Mouse (Mus musculus): ENCODE measurements at regions not wholly inside any gene's neighbourhood (a gene's known extent, or its start where the extent isn't known, plus 50 kb on each side); places are given as distances from the start of the nearest gene placed in this dataset.

DNA sequence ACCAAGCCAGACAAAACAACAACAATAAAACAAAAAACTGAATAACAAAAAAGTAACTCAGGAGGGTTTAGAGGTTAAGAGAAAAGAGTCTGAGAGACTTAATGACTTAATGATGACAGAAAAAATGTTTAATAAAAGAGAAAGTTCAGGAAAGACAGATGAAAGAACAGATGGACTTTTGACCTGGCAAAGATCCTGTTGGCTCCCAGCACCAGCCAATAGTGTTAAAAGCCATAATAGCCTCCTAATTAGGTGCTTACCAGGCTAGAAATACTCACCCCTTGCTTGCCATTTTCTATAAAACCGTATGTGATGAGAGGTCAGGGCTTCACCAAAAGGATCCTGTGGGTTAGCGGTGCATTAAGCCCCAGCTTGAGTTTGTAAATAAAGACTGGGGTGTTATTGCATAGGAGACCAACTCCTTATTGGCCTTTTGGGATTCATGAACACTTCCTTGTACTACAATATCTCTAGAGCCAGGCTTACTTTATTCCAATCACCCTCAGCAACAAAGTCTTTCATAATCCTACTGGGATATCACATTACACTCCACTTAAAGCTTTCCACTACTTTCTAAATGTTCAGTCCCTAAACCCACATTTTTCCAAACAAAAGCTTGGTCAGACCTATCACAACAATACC lies 282.1 kb upstream of the Rasa1 start:
- no peaks in the 10 kb centered on the region for H3K36me3 ChIP-seq (ENCODE audit: control insufficient read depth, insufficient read depth)
- TF ChIP-seq MYOD1 (IDR thresholded peaks at IDR 0.05; ENCODE audit: control insufficient read depth, insufficient read length, low read depth): no peak
- no peak for TF ChIP-seq MAX (IDR thresholded peaks at IDR 0.05)
- no peak for TF ChIP-seq CTCF (IDR thresholded peaks at IDR 0.05; ENCODE audit: control insufficient read depth, insufficient read depth, insufficient read length)
- no peaks in the 10 kb centered on the region for H3K79me3 ChIP-seq (ENCODE audit: low read depth)
- no peaks in the 10 kb centered on the region for H3K27me3 ChIP-seq (ENCODE audit: control insufficient read depth, insufficient read depth, insufficient read length)
- no peak overlapping the region for H3ac ChIP-seq (ENCODE audit: control insufficient read depth, insufficient read length, low read depth)
- no peak overlapping the region for H3K4me3 ChIP-seq (ENCODE audit: insufficient read depth, poor library complexity, severe bottlenecking)
- no peaks in the 10 kb centered on the region for H3K79me2 ChIP-seq (ENCODE audit: control insufficient read depth, insufficient read depth)

DNA sequence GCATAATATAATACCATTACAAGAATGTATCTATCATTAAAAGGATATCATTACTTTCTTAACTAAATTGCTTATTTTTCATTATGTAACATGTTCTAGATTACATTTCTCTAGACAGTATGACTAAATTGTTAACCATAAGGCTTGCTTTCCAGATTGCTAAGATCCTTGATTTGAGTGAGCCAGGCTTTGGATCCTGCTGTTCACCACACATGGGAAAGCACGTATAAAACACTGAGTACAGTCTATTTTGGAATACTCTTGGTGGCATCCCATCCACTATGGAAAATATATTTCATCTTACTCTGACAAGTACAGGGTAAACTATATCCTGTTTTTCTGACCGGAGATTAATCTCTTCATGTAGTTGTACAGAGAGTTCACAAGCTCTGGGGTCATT lies 268.9 kb upstream of the Rasa1 start:
- Histone ChIP-seq H3K27me3 (ENCODE audit: control insufficient read depth, insufficient read depth, insufficient read length) (no peaks in the 10 kb centered on the region), H3K79me3 (ENCODE audit: low read depth) (no peaks in the 10 kb centered on the region), H3K79me2 (ENCODE audit: control insufficient read depth, insufficient read depth) (no peaks in the 10 kb centered on the region), H3ac (ENCODE audit: control insufficient read depth, insufficient read length, low read depth) (no peak overlapping the region), H3K36me3 (ENCODE audit: control insufficient read depth, insufficient read depth) (no peaks in the 10 kb centered on the region), H3K4me3 (ENCODE audit: insufficient read depth, poor library complexity, severe bottlenecking) (no peak overlapping the region)
- TF ChIP-seq CTCF (IDR thresholded peaks at IDR 0.05; ENCODE audit: control insufficient read depth, insufficient read depth, insufficient read length): no peak
- no peak for TF ChIP-seq USF1 (IDR thresholded peaks at IDR 0.05; ENCODE audit: low read depth)
- no peak for TF ChIP-seq MYOG (IDR thresholded peaks at IDR 0.05; ENCODE audit: control insufficient read depth, extremely low read depth, insufficient read length)
- no peak for TF ChIP-seq MYOD1 (IDR thresholded peaks at IDR 0.05; ENCODE audit: control insufficient read depth, insufficient read length, low read depth)
- no peak for TF ChIP-seq CEBPB (IDR thresholded peaks at IDR 0.05; ENCODE audit: low read depth)
- no peak for TF ChIP-seq FOSL1 (IDR thresholded peaks at IDR 0.05; ENCODE audit: insufficient read depth, low read length, poor library complexity, severe bottlenecking)
- TF ChIP-seq MAX (IDR thresholded peaks at IDR 0.05): no peak

DNA sequence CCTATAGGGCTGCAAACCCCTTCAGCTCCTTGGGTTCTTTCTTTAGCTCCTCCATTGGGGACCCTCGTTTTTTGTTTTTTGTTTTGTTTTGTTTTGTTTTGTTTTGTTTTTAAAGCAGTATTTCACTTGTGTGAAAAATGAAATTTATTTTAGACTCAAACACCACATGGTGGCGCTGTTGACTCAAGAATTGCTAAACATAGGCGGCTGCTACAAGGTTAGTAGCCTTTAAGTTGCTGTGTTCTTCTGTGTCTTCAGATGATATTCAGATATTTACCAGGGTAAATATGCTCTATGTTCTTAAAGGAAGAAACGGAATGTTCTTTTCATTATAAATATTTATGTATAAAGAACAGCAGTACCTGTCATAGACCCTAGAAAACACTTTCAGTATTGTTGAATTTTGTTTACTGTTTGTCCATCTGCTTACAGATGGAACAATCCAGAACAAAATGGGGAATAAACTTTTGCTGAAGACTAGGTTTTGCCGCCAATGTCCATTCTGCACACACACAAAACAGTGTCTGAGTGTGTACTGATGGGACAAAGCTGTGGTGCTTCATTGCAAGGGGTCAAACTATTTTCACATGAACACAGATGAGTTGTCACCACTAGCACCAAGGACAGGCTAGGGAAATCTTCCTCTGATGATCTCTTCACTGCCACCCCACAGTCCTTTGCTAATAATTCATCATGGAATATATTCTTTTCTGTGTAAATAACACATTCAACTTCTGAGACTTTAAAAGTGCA lies 267.3 kb upstream of the Rasa1 start:
- H3K27me3 ChIP-seq (ENCODE audit: control insufficient read depth, insufficient read depth, insufficient read length): no peaks in the 10 kb centered on the region
- H3K36me3 ChIP-seq (ENCODE audit: control insufficient read depth, insufficient read depth): no peaks in the 10 kb centered on the region
- H3K79me3 ChIP-seq (ENCODE audit: low read depth): no peaks in the 10 kb centered on the region
- no peak overlapping the region for H3K4me3 ChIP-seq (ENCODE audit: insufficient read depth, poor library complexity, severe bottlenecking)
- no peak for TF ChIP-seq MAX (IDR thresholded peaks at IDR 0.05)
- no peak for TF ChIP-seq CEBPB (IDR thresholded peaks at IDR 0.05; ENCODE audit: low read depth)
- TF ChIP-seq FOSL1 (IDR thresholded peaks at IDR 0.05; ENCODE audit: insufficient read depth, low read length, poor library complexity, severe bottlenecking): no peak
- no peak for TF ChIP-seq MYOG (IDR thresholded peaks at IDR 0.05; ENCODE audit: control insufficient read depth, extremely low read depth, insufficient read length)
- no peak for TF ChIP-seq MYOD1 (IDR thresholded peaks at IDR 0.05; ENCODE audit: control insufficient read depth, insufficient read length, low read depth)
- TF ChIP-seq CTCF (IDR thresholded peaks at IDR 0.05; ENCODE audit: control insufficient read depth, insufficient read depth, insufficient read length): no peak
- TF ChIP-seq USF1 (IDR thresholded peaks at IDR 0.05; ENCODE audit: low read depth): no peak
- H3K79me2 ChIP-seq (ENCODE audit: control insufficient read depth, insufficient read depth): no peaks in the 10 kb centered on the region
- no peak overlapping the region for H3ac ChIP-seq (ENCODE audit: control insufficient read depth, insufficient read length, low read depth)

DNA sequence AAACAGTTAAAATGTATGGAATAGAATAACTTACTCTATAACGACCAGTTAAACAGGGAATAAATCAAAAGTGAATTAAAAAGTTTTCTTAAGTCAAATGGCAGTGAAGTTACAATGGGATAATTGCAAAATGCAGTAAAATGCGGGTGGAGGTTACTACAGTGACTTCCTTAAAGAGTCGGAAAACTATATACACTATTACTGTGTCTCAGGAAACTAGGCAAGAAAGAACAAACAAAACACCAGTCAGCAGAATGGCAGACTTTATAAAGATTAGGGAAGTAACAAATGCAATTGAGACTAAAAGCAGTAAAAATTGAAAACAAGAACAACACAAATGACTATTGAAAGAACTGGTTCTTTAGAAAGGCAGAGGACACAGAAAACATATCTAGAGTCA lies 264.1 kb upstream of the Rasa1 start:
- H3ac ChIP-seq (ENCODE audit: control insufficient read depth, insufficient read length, low read depth): no peak overlapping the region
- no peaks in the 10 kb centered on the region for H3K79me2 ChIP-seq (ENCODE audit: control insufficient read depth, insufficient read depth)
- no peak for TF ChIP-seq CEBPB (IDR thresholded peaks at IDR 0.05; ENCODE audit: low read depth)
- no peak for TF ChIP-seq MYOD1 (IDR thresholded peaks at IDR 0.05; ENCODE audit: control insufficient read depth, insufficient read length, low read depth)
- TF ChIP-seq FOSL1 (IDR thresholded peaks at IDR 0.05; ENCODE audit: insufficient read depth, low read length, poor library complexity, severe bottlenecking): no peak
- no peak for TF ChIP-seq CTCF (IDR thresholded peaks at IDR 0.05; ENCODE audit: control insufficient read depth, insufficient read depth, insufficient read length)
- TF ChIP-seq USF1 (IDR thresholded peaks at IDR 0.05; ENCODE audit: low read depth): no peak
- H3K79me3 ChIP-seq (ENCODE audit: low read depth): no peaks in the 10 kb centered on the region
- no peaks in the 10 kb centered on the region for H3K36me3 ChIP-seq (ENCODE audit: control insufficient read depth, insufficient read depth)
- no peak overlapping the region for H3K4me3 ChIP-seq (ENCODE audit: insufficient read depth, poor library complexity, severe bottlenecking)
- no peaks in the 10 kb centered on the region for H3K27me3 ChIP-seq (ENCODE audit: control insufficient read depth, insufficient read depth, insufficient read length)

DNA sequence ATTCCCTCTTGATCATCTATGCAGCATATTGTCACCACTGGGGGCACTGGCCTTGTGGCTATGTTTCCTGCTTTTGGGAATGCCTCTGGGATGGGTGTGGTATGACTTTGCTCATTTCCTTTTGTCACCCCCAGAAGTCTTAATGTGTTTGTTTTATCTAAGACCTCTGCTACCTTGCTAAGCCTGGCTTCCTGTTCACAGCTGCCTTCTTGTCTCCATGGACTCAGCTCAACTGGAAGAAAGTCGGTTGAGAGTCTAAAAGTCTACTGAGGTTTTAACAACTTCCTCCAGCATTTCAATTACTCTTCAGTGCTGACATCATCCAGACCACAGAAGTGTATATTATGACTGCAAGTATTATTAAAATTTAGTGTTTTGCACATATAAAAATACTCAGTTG lies 220.7 kb upstream of the Rasa1 start:
- H3K4me3 ChIP-seq (ENCODE audit: insufficient read depth, poor library complexity, severe bottlenecking): no peak overlapping the region
- H3K27me3 ChIP-seq (ENCODE audit: control insufficient read depth, insufficient read depth, insufficient read length): no peaks in the 10 kb centered on the region
- H3K79me2 ChIP-seq (ENCODE audit: control insufficient read depth, insufficient read depth): no peaks in the 10 kb centered on the region
- no peaks in the 10 kb centered on the region for H3K79me3 ChIP-seq (ENCODE audit: low read depth)
- H3K36me3 ChIP-seq (ENCODE audit: control insufficient read depth, insufficient read depth): no peaks in the 10 kb centered on the region
- no peak overlapping the region for H3ac ChIP-seq (ENCODE audit: control insufficient read depth, insufficient read length, low read depth)
- TF ChIP-seq MYOG (IDR thresholded peaks at IDR 0.05; ENCODE audit: control insufficient read depth, extremely low read depth, insufficient read length): no peak
- TF ChIP-seq MYOD1 (IDR thresholded peaks at IDR 0.05; ENCODE audit: control insufficient read depth, insufficient read length, low read depth): peak; percentile 54

DNA sequence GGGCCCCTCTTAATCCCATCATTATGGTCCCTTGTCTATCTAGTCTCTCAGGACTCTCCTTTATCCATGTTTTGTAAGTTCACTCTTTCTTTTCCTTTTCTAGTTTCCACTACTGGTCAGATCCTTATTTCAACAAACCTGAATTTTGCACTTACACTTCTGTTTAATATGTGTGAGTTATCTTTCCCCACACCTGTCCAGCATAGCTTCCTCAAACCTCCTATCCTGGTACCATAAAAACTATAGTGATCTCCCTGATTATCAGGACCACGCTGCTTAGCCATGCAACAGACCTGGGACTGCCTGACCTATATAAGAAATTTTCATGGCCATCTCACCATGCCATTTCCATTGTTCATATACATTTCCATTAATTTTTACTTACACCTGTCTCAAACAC lies 219.6 kb upstream of the Rasa1 start:
- Histone ChIP-seq H3K36me3 (ENCODE audit: control insufficient read depth, insufficient read depth) (no peaks in the 10 kb centered on the region), H3K79me3 (ENCODE audit: low read depth) (no peaks in the 10 kb centered on the region), H3ac (ENCODE audit: control insufficient read depth, insufficient read length, low read depth) (no peak overlapping the region), H3K27me3 (ENCODE audit: control insufficient read depth, insufficient read depth, insufficient read length) (no peaks in the 10 kb centered on the region), H3K4me3 (ENCODE audit: insufficient read depth, poor library complexity, severe bottlenecking) (no peak overlapping the region), H3K79me2 (ENCODE audit: control insufficient read depth, insufficient read depth) (no peaks in the 10 kb centered on the region)
- no peak for TF ChIP-seq USF1 (IDR thresholded peaks at IDR 0.05; ENCODE audit: low read depth)

Measured in C2C12 (cell line).